Mouse (Mus musculus) CH12.LX (cell line): ENCODE measurements around the gene Sox4. TPM values are rescaled to one million over a fixed set of nuclear protein-coding genes. Genes with fewer than 3 reads are reported as not detected.

Experiments used
- DNase-seq: peaks from one replicate; pipeline ENCODE4 v3.0.0-alpha.2; 2013; ENCODE audit errors: extremely low read depth
- H3K27ac ChIP-seq: 2 replicates; pipeline ENCODE4 v1.5.1; 2012; ENCODE audit warnings: low read depth, mild to moderate bottlenecking, control low read depth, moderate library complexity; ENCODE audit not compliant: insufficient read depth
- H3K27me3 ChIP-seq: replicated peaks from 2 replicates; pipeline ENCODE3; 2012; ENCODE audit warnings: inconsistent platforms
- H3K36me3 ChIP-seq, 2 experiments: replicated peaks in 1 of 2; 2 replicates each; pipeline versions ENCODE3 to v1.6.1; 2012; ENCODE audit warnings: inconsistent platforms in 1 of 2, low read length in 1 of 2, mild to moderate bottlenecking in 1 of 2, mixed read lengths in 1 of 2, moderate library complexity in 1 of 2; ENCODE audit not compliant: control insufficient read depth in 1 of 2, insufficient read depth in 1 of 2
- H3K4me1 ChIP-seq, 2 experiments: 2 replicates each; pipeline ENCODE4 v1.6.1; 2012; ENCODE audit warnings: inconsistent platforms in 1 of 2, moderate library complexity in 1 of 2; ENCODE audit not compliant: insufficient read depth in 2 of 2, control insufficient read depth in 1 of 2
- H3K4me2 ChIP-seq: 2 replicates; pipeline ENCODE4 v1.6.1; 2012; ENCODE audit warnings: low read depth, mild to moderate bottlenecking, control low read depth; ENCODE audit not compliant: poor library complexity, insufficient read depth, severe bottlenecking
- H3K4me3 ChIP-seq, 3 experiments: fragments of 150-350 bp in 1 of 3; sonication (generic) in 1 of 3; replicated peaks in 1 of 3; 2 replicates each; pipeline versions ENCODE3 to v1.5.1; 2011 to 2012; ENCODE audit warnings: low read depth in 2 of 3, low read length in 2 of 3, mild to moderate bottlenecking in 2 of 3, moderate library complexity in 2 of 3, control low read depth in 1 of 3, improper control_type of control experiment in 1 of 3, inconsistent platforms in 1 of 3, mixed read lengths in 1 of 3; ENCODE audit not compliant: poor library complexity in 1 of 3
- H3K79me2 ChIP-seq: replicated peaks from 2 replicates; pipeline ENCODE4 v1.6.1; 2012; ENCODE audit warnings: mild to moderate bottlenecking, moderate library complexity; ENCODE audit not compliant: control insufficient read depth, poor library complexity, insufficient read depth, severe bottlenecking; ENCODE audit errors: extremely low read depth
- H3K9ac ChIP-seq: 2 replicates; pipeline ENCODE4 v1.6.1; 2012; ENCODE audit warnings: low read depth, mild to moderate bottlenecking, control low read depth, moderate library complexity; ENCODE audit not compliant: insufficient read depth
- H3K9me3 ChIP-seq: replicated peaks from 2 replicates; pipeline ENCODE3; 2012; ENCODE audit warnings: low read length, inconsistent platforms, mixed read lengths
- BHLHE40 ChIP-seq: IDR thresholded peaks from 2 replicates; pipeline ENCODE4 v1.6.1; 2011; ENCODE audit warnings: mild to moderate bottlenecking, low read depth, low read length, improper control_type of control experiment
- CHD1 ChIP-seq: IDR thresholded peaks from 2 replicates; pipeline ENCODE4 v1.6.1; 2012; ENCODE audit warnings: low read depth, low read length, improper control_type of control experiment, inconsistent platforms
- CHD2 ChIP-seq: IDR thresholded peaks from 2 replicates; pipeline ENCODE4 v1.6.1; 2011; ENCODE audit warnings: low read length, improper control_type of control experiment
- CTCF ChIP-seq, 2 experiments: IDR thresholded peaks in 1 of 2; conservative IDR thresholded peaks in 1 of 2; 2 replicates each; pipeline ENCODE4 v1.5.1; 2011 to 2012; ENCODE audit warnings: low read depth in 2 of 2, low read length in 2 of 2, improper control_type of control experiment in 1 of 2, inconsistent platforms in 1 of 2, mild to moderate bottlenecking in 1 of 2, moderate library complexity in 1 of 2
- E2F4 ChIP-seq: IDR thresholded peaks from 2 replicates; pipeline ENCODE4 v1.6.1; 2011; ENCODE audit warnings: low read depth, low read length, improper control_type of control experiment; ENCODE audit not compliant: insufficient replicate concordance
- ELF1 ChIP-seq: IDR thresholded peaks from 2 replicates; pipeline ENCODE4 v1.6.1; 2014; ENCODE audit warnings: low read depth, mild to moderate bottlenecking, inconsistent platforms, low read length, improper control_type of control experiment
- EP300 ChIP-seq: IDR thresholded peaks from 2 replicates; pipeline ENCODE4 v1.6.1; 2011; ENCODE audit warnings: low read length, improper control_type of control experiment
- ETS1 ChIP-seq: conservative IDR thresholded peaks from 2 replicates; pipeline ENCODE4 v1.6.1; 2012; ENCODE audit warnings: low read depth, mild to moderate bottlenecking, inconsistent platforms, low read length, improper control_type of control experiment, moderate library complexity
- GABPA ChIP-seq: IDR thresholded peaks from 2 replicates; pipeline ENCODE4 v1.6.1; 2012; ENCODE audit warnings: low read depth, low read length, improper control_type of control experiment, inconsistent platforms; ENCODE audit not compliant: insufficient replicate concordance
- HCFC1 ChIP-seq: IDR thresholded peaks from 2 replicates; pipeline ENCODE4 v1.6.1; 2012; ENCODE audit warnings: low read depth, mild to moderate bottlenecking, inconsistent platforms, low read length, improper control_type of control experiment
- IRF4 ChIP-seq: IDR thresholded peaks from 2 replicates; pipeline ENCODE4 v1.6.1; 2014; ENCODE audit warnings: low read depth, mild to moderate bottlenecking, inconsistent platforms, low read length, improper control_type of control experiment
- JUN ChIP-seq: IDR thresholded peaks from 2 replicates; pipeline ENCODE4 v1.6.1; 2011; ENCODE audit warnings: low read depth, mild to moderate bottlenecking, low read length, improper control_type of control experiment, moderate library complexity; ENCODE audit not compliant: insufficient read depth
- JUND ChIP-seq: conservative IDR thresholded peaks from 2 replicates; pipeline ENCODE4 v1.6.1; 2011; ENCODE audit warnings: low read depth, low read length, improper control_type of control experiment
- KAT2A ChIP-seq: IDR thresholded peaks from 2 replicates; pipeline ENCODE4 v1.6.1; 2012; ENCODE audit warnings: low read length, improper control_type of control experiment, inconsistent platforms; ENCODE audit not compliant: insufficient replicate concordance
- MAFK ChIP-seq: IDR thresholded peaks from 2 replicates; pipeline ENCODE4 v1.6.1; 2011; ENCODE audit warnings: low read length, improper control_type of control experiment; ENCODE audit not compliant: insufficient replicate concordance
- MAX ChIP-seq: IDR thresholded peaks from 2 replicates; pipeline ENCODE4 v1.6.1; 2011; ENCODE audit warnings: low read length, improper control_type of control experiment
- MAZ ChIP-seq: IDR thresholded peaks from 2 replicates; pipeline ENCODE4 v1.6.1; 2012; ENCODE audit warnings: low read depth, mild to moderate bottlenecking, inconsistent platforms, low read length, improper control_type of control experiment, moderate library complexity
- MEF2A ChIP-seq: IDR thresholded peaks from 2 replicates; pipeline ENCODE4 v1.6.1; 2014; ENCODE audit warnings: low read depth, mild to moderate bottlenecking, inconsistent platforms, low read length, improper control_type of control experiment, borderline replicate concordance
- MXI1 ChIP-seq: IDR thresholded peaks from 2 replicates; pipeline ENCODE4 v1.6.1; 2011; ENCODE audit warnings: mild to moderate bottlenecking, low read depth, low read length, improper control_type of control experiment
- MYC ChIP-seq: IDR thresholded peaks from 2 replicates; pipeline ENCODE4 v1.6.1; 2011; ENCODE audit warnings: low read depth, mild to moderate bottlenecking, improper control_type of control experiment, low read length
- NELFE ChIP-seq: IDR thresholded peaks from 2 replicates; pipeline ENCODE4 v1.6.1; 2011; ENCODE audit warnings: low read depth, low read length, improper control_type of control experiment
- NRF1 ChIP-seq: IDR thresholded peaks from 2 replicates; pipeline ENCODE4 v1.6.1; 2014; ENCODE audit warnings: low read depth, mild to moderate bottlenecking, inconsistent platforms, low read length, improper control_type of control experiment, moderate library complexity
- PAX5 ChIP-seq: IDR thresholded peaks from 2 replicates; pipeline ENCODE4 v1.6.1; 2012; ENCODE audit warnings: low read length, inconsistent platforms, mixed read lengths
- POLR2A ChIP-seq: IDR thresholded peaks from 2 replicates; pipeline ENCODE4 v1.6.1; 2011; ENCODE audit warnings: low read depth, mild to moderate bottlenecking, improper control_type of control experiment, low read length
- POLR2AphosphoS2 ChIP-seq: IDR thresholded peaks from 2 replicates; pipeline ENCODE4 v1.6.1; 2011; ENCODE audit warnings: low read depth, low read length, improper control_type of control experiment
- RAD21 ChIP-seq: IDR thresholded peaks from 2 replicates; pipeline ENCODE4 v1.6.1; 2011; ENCODE audit warnings: low read depth, mild to moderate bottlenecking, low read length, improper control_type of control experiment, moderate library complexity
- RCOR1 ChIP-seq: conservative IDR thresholded peaks from 2 replicates; pipeline ENCODE4 v1.6.1; 2012; ENCODE audit warnings: low read depth, mild to moderate bottlenecking, inconsistent platforms, low read length, improper control_type of control experiment
- SIN3A ChIP-seq: IDR thresholded peaks from 2 replicates; pipeline ENCODE4 v1.6.1; 2012; ENCODE audit warnings: low read length, improper control_type of control experiment, inconsistent platforms
- SMC3 ChIP-seq: IDR thresholded peaks from 2 replicates; pipeline ENCODE4 v1.6.1; 2011; ENCODE audit warnings: low read depth, low read length, improper control_type of control experiment
- TBP ChIP-seq: conservative IDR thresholded peaks from 2 replicates; pipeline ENCODE4 v1.6.1; 2011; ENCODE audit warnings: low read depth, low read length, improper control_type of control experiment
- TCF12 ChIP-seq: IDR thresholded peaks from 2 replicates; pipeline ENCODE4 v1.6.1; 2014; ENCODE audit warnings: low read depth, mild to moderate bottlenecking, inconsistent platforms, low read length, improper control_type of control experiment
- UBTF ChIP-seq: IDR thresholded peaks from 2 replicates; pipeline ENCODE4 v1.6.1; 2012; ENCODE audit warnings: low read depth, mild to moderate bottlenecking, inconsistent platforms, low read length, improper control_type of control experiment, moderate library complexity
- USF1 ChIP-seq: IDR thresholded peaks from 2 replicates; pipeline ENCODE4 v1.6.1; 2014; ENCODE audit warnings: low read depth, mild to moderate bottlenecking, inconsistent platforms, low read length, improper control_type of control experiment
- USF2 ChIP-seq: conservative IDR thresholded peaks from 2 replicates; pipeline ENCODE4 v1.6.1; 2011; ENCODE audit warnings: low read depth, low read length, improper control_type of control experiment
- ZC3H11A ChIP-seq: IDR thresholded peaks from 2 replicates; pipeline ENCODE4 v1.6.1; 2012; ENCODE audit warnings: low read depth, mild to moderate bottlenecking, inconsistent platforms, low read length, improper control_type of control experiment
- ZKSCAN1 ChIP-seq: IDR thresholded peaks from 2 replicates; pipeline ENCODE4 v1.6.1; 2012; ENCODE audit warnings: low read depth, inconsistent platforms, low read length, improper control_type of control experiment, borderline replicate concordance
- ZMIZ1 ChIP-seq: IDR thresholded peaks from 2 replicates; pipeline ENCODE4 v1.6.1; 2012; ENCODE audit warnings: low read depth, mild to moderate bottlenecking, inconsistent platforms, low read length, improper control_type of control experiment
- ZNF384 ChIP-seq: IDR thresholded peaks from 2 replicates; pipeline ENCODE4 v1.6.1; 2012; ENCODE audit warnings: low read depth, low read length, improper control_type of control experiment, inconsistent platforms
- dilution Hi-C: fragments of 300-500 bp; cut with MboI; formaldehyde crosslinking; loops from 2 replicates; pipeline ENCODE4 v1.14.3; 2020; ENCODE audit warnings: low sequenced_read_pairs; ENCODE audit not compliant: extremely low pct_unique_long_range_greater_than_20kb, extremely low pct_ligation_motif_present
- in situ Hi-C: fragments of 300-500 bp; cut with MboI; formaldehyde crosslinking; loops from 3 replicates; pipeline ENCODE4 v1.14.3; 2019; ENCODE audit warnings: low sequenced_read_pairs, low pct_ligation_motif_present, low pct_unique_long_range_greater_than_20kb, mixed read lengths
- polyA plus RNA-seq: library from polyadenylated mRNA; unstranded; fragments of >175 nt; gene quantifications from 2 replicates; pipeline ENCODE4 v1.2.1, GENCODE M21; 2012; ENCODE audit warnings: low read depth; ENCODE audit not compliant: insufficient read length
- total RNA-seq, 2 experiments: library from RNA; depleted of rRNA; stranded (reverse); fragments of 300-350 nt in 1 of 2; fragments of >200 nt in 1 of 2; gene quantifications; 2 replicates each; pipeline ENCODE4 v1.2.3; 2012 to 2014

Gene Sox4
- total and polyA plus RNA-seq, 3 experiments: not detected

DNA sequence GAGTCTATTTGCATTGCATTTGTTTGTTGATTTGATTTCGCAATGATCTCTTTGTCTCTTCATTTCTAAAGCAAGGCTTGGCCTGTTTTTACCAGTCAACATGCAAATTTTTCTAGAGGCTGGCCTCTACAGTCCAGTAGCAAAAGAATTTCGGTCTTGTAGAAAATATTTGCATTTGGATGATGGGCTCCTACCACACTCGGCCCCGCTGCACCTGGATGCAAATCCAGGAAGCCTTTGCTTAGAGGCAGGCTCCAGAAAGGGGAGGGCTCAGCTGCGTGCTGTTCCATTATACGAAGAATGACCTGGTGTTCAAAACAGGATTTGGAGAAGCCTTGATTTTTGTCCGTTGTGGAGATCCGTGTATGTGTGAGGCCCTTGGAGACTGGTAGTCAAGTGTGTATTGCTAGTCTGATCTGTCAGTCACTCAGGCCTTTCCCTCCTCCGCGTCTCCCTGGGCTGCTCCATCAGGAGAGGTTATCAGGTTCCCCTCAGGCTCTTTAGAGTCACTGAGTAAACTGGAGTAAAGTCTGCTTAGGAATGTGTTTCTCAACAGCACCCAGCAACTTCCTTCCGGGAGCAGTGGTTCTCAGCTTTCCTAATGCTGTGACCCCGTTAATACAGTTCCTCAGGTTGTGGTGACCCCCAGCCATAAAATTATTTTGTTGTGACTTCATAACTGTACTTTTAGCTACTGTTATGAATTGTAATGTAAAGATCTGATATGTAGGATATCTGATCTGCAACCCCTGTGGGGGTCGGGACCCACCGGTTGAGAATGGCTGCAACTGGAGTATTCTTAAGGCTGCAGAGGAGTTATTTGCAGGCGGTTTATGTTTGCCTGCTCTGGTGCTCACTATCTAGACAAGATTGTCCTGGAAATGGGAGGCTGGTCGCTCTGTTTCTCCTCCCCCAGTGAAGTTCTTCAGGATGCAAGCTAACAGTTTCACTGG is 35.5 kb upstream of the Sox4 start:
- H3K4me2 ChIP-seq: peak overlapping the region; percentile 31
- H3K36me3 ChIP-seq: no peaks in the 10 kb centered on the region
- dilution Hi-C loops: no loop called here
- peaks cover 10 to 57% of the 10 kb centered on the region in 2 experiments for H3K4me1 ChIP-seq
- H3K27me3 ChIP-seq: no peaks in the 10 kb centered on the region
- H3K4me3 ChIP-seq: peak overlapping the region in 1 of 3 experiments; percentile 19
- no peaks in the 10 kb centered on the region for H3K79me2 ChIP-seq
- in situ Hi-C loops: no loop called here
- TF ChIP-seq RCOR1 (no peak), NELFE (peak; percentile 39; the same call in 1 of the 2 replicates), JUND (no peak), BHLHE40 (no peak; the same call in 1 of the 2 replicates), NRF1 (no peak), KAT2A (no peak), HCFC1 (no peak), EP300 (peak; percentile 60), UBTF (no peak), USF2 (no peak), RAD21 (no peak), POLR2AphosphoS2 (no peak), TBP (no peak; the same call in 1 of the 2 replicates), IRF4 (no peak), MYC (no peak), CTCF (conservative IDR thresholded peaks at IDR 0.05 in 1 of 2, IDR thresholded peaks at IDR 0.05 in 1 of 2; ENCODE audit: low read depth in 2 of 2, low read length in 2 of 2) (no peak), SMC3 (no peak), ZKSCAN1 (no peak), MEF2A (0 out of 2 replicates have a peak, but pooled peaks have one; percentile 47), ZMIZ1 (peak; percentile 9; the same call in 1 of the 2 replicates), ELF1 (peak; percentile 30; the same call in 1 of the 2 replicates), GABPA (no peak), MAFK (no peak), MAX (0 out of 2 replicates have a peak, but pooled peaks have one; percentile 18), TCF12 (peak; percentile 76), CHD1 (no peak), SIN3A (0 out of 2 replicates have a peak, but pooled peaks have one; percentile 9), ETS1 (peak; percentile 58; the same call in 1 of the 2 replicates), MAZ (no peak), PAX5 (no peak), E2F4 (no peak), MXI1 (0 out of 2 replicates have a peak, but pooled peaks have one; percentile 39), CHD2 (peak; percentile 77), USF1 (no peak), ZC3H11A (no peak), ZNF384 (no peak), POLR2A (0 out of 2 replicates have a peak, but pooled peaks have one; percentile 15), JUN (no peak)
- DNase-seq: peak; percentile 89
- H3K27ac ChIP-seq: peak overlapping the region; percentile 48
- no peaks in the 10 kb centered on the region for H3K9me3 ChIP-seq
- peak overlapping the region; percentile 20 for H3K9ac ChIP-seq
